Mouse (Mus musculus) liver, adult (tissue): ENCODE results near the gene Gm20388.

Source experiments
- GATA4 ChIP-seq: IDR thresholded peaks from 2 replicates; pipeline ENCODE4 v1.6.1; 2014; ENCODE audit warnings: mild to moderate bottlenecking, low read length; ENCODE audit not compliant: insufficient replicate concordance

Gm20388 gene

GRCm38 (mm10) chr8:120329030-120329748 is 418.5 kb downstream of the Gm20388 start:
- TF ChIP-seq GATA4 = no peak

- TF ChIP-seq GATA4 = no peak
These were observed 420.4 kb downstream of the Gm20388 start for GRCm38 (mm10) chr8:120331027-120331426.

GRCm38 (mm10) chr8:120332379-120333229 is 422.0 kb downstream of the Gm20388 start:
- TF ChIP-seq GATA4 = no peak

- TF ChIP-seq GATA4 = no peak
These were observed 423.0 kb downstream of the Gm20388 start for GRCm38 (mm10) chr8:120333681-120334080.

- peak; percentile 50; the same call in 1 of the 2 replicates for TF ChIP-seq GATA4
These were observed 424.2 kb downstream of the Gm20388 start for GRCm38 (mm10) chr8:120334878-120335261.

GRCm38 (mm10) chr8:120335262-120336086 is 424.8 kb downstream of the Gm20388 start:
- TF ChIP-seq GATA4 = no peak

- no peak for TF ChIP-seq GATA4
These were observed 425.4 kb downstream of the Gm20388 start for GRCm38 (mm10) chr8:120336087-120336380.

GRCm38 (mm10) chr8:120336909-120337555 is 426.4 kb downstream of the Gm20388 start:
- no peak for TF ChIP-seq GATA4

GRCm38 (mm10) chr8:120337627-120338026 is 427.0 kb downstream of the Gm20388 start:
- no peak for TF ChIP-seq GATA4

- no peak for TF ChIP-seq GATA4
These were observed 428.0 kb downstream of the Gm20388 start for GRCm38 (mm10) chr8:120338678-120339077.

- no peak for TF ChIP-seq GATA4
These were observed 429.1 kb downstream of the Gm20388 start for GRCm38 (mm10) chr8:120339743-120340142.

- no peak for TF ChIP-seq GATA4
These were observed 430.5 kb downstream of the Gm20388 start for GRCm38 (mm10) chr8:120341124-120341523.

GRCm38 (mm10) chr8:120342847-120343548 is 432.4 kb downstream of the Gm20388 start:
- no peak for TF ChIP-seq GATA4

- TF ChIP-seq GATA4 = no peak
These were observed 432.9 kb downstream of the Gm20388 start for GRCm38 (mm10) chr8:120343582-120343981.
